ENCODE assay signal across 28 mouse cellular contexts in the genomic region with DNA sequence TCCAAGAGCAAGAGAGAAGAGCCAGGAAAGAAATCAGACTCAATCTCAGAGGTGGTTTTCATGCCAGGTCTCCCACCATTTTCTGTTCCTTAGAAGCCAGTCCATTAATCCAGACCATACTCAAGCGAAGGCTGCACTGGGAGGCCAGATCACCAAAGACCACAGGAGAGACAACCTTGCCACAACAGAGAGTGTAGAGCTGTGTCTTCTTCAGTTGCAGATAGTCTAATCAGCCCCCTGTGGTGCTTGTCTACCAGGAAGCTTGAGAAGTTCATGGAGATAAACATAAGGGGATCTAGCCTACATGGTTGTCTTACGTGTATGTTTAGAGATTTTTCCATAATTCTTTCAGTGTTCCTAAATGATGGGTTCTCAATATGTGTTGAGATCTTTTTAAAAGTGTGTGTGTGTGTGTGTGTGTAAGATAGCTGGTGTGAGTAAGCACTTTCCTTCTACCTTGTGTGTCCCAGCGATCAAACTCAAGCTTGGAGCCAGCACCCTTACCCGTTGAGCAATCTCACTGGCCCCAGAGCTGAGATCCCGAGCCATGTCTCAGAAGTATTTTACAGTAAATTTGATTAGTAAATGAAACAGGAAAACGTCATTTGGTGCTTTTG. TPM values are rescaled to one million over a fixed set of nuclear protein-coding genes. Genes with fewer than 3 reads are reported as not detected.
DNase-seq lines count a peak whose midpoint lies in the region; ATAC-seq and TF ChIP-seq lines count a peak whose summit lies in the region.
"Had no signal": no experiment of that assay in that cellular context is flagged by ENCODE, and none has a peak within 500 bp of the region (broad histone marks: within the 10 kb centered on the region; RNA-seq: fewer than 3 reads in every experiment).

No protein-coding gene starts in this region.

- no peak overlapping the region for H3K4me2 ChIP-seq in embryonic facial prominence, embryonic 13.5 days
- peak overlapping the region; percentile 60 for H3K4me2 ChIP-seq in liver, embryonic 15.5 days
- H3K4me2 ChIP-seq: heart, embryonic 15.5 days; hindbrain, embryonic 12.5 days; intestine, embryonic 15.5 days; limb, embryonic 12.5 days; midbrain, embryonic 12.5 days; neural tube, embryonic 13.5 days had no signal

- ATAC-seq in embryonic facial prominence, embryonic 13.5 days (ENCODE audit: insufficient number of reproducible peaks, insufficient read depth, low FRiP score, low TSS enrichment, low read depth): no peak
- ATAC-seq in liver, embryonic 15.5 days (ENCODE audit: insufficient read depth): peak; percentile 25; the same call in 1 of the 2 replicates
- ATAC-seq: forebrain, embryonic 16.5 days; hindbrain, postnatal 0 days; intestine, embryonic 15.5 days had no signal

- TF ChIP-seq CTCF in MEL (IDR thresholded peaks at IDR 0.05 in 2 of 3, conservative IDR thresholded peaks at IDR 0.05 in 1 of 3; ENCODE audit: control insufficient read depth in 1 of 3, insufficient read depth in 1 of 3, low read depth in 2 of 3, low read length in 3 of 3, poor library complexity in 1 of 3, severe bottlenecking in 1 of 3): no peak

- no peak for DNase-seq in embryonic facial prominence, embryonic 10.5 days (ENCODE audit: low spot score)
- peak; percentile 32 for DNase-seq in MEL (ENCODE audit: low read depth, low spot score)
- peak; percentile 63 for DNase-seq in liver
- no peak for DNase-seq in ovary, postnatal 36 days (ENCODE audit: low spot score)
- DNase-seq in embryo, embryonic 10.5 days (ENCODE audit: low spot score): no peak
- no peak for DNase-seq in urinary bladder, adult 18-20 months (ENCODE audit: low spot score in 2 of 2)
- DNase-seq: adrenal gland, adult 8-10 months; cerebellum, adult 11 months; cerebellum, adult 9-10 months; cerebellum, postnatal 36 days; embryo, embryonic 11 days; heart, adult 2 months; kidney, adult 2 months; kidney, postnatal 10 days; lung, adult 2 months; lung, postnatal 14 days had no signal

- H3K79me2 ChIP-seq in MEL (ENCODE audit: control insufficient read depth, insufficient read depth, low read length, poor library complexity): no peaks in the 10 kb centered on the region

- H3K36me3 ChIP-seq in embryonic facial prominence, embryonic 13.5 days: peaks cover 70% of the 10 kb centered on the region
- peaks cover 69% of the 10 kb centered on the region for H3K36me3 ChIP-seq in embryonic facial prominence, embryonic 10.5 days (replicated peaks)
- peaks cover 4 to 34% of the 10 kb centered on the region in 2 experiments for H3K36me3 ChIP-seq in MEL (ENCODE audit: control insufficient read depth in 1 of 2, insufficient read depth in 2 of 2, low read length in 2 of 2)
- H3K36me3 ChIP-seq in liver, embryonic 15.5 days (replicated peaks): peaks cover 70% of the 10 kb centered on the region

- H3K9ac ChIP-seq in embryonic facial prominence, embryonic 13.5 days: no peak overlapping the region
- H3K9ac ChIP-seq in MEL (ENCODE audit: control insufficient read depth, low read depth, low read length, poor library complexity, severe bottlenecking): no peak overlapping the region
- H3K9ac ChIP-seq in liver, embryonic 15.5 days: peak overlapping the region; percentile 32; the same call in 1 of the 2 replicates
- H3K9ac ChIP-seq: heart, embryonic 15.5 days; hindbrain, embryonic 12.5 days; intestine, embryonic 15.5 days; limb, embryonic 12.5 days; midbrain, embryonic 12.5 days; neural tube, embryonic 13.5 days had no signal

- no peak for TF ChIP-seq EP300 in MEL (IDR thresholded peaks at IDR 0.05; ENCODE audit: low read depth in 1 of 2, low read length in 2 of 2)

- no peak for TF ChIP-seq POLR2A in MEL (IDR thresholded peaks at IDR 0.05; ENCODE audit: control insufficient read depth in 1 of 2, insufficient read depth in 1 of 2, low read depth in 1 of 2, low read length in 2 of 2, poor library complexity in 1 of 2)

- no peaks in the 10 kb centered on the region for H3K9me3 ChIP-seq in embryonic facial prominence, embryonic 13.5 days
- H3K9me3 ChIP-seq in embryonic facial prominence, embryonic 10.5 days: no peaks in the 10 kb centered on the region
- no peaks in the 10 kb centered on the region for H3K9me3 ChIP-seq in MEL (replicated peaks; ENCODE audit: insufficient read depth, low read length)
- H3K9me3 ChIP-seq in liver, embryonic 15.5 days (replicated peaks): no peaks in the 10 kb centered on the region
- H3K9me3 ChIP-seq: heart, embryonic 15.5 days; hindbrain, embryonic 12.5 days; intestine, embryonic 15.5 days; limb, embryonic 12.5 days; midbrain, embryonic 12.5 days; neural tube, embryonic 13.5 days had no signal

- H3K27me3 ChIP-seq in embryonic facial prominence, embryonic 13.5 days: no peaks in the 10 kb centered on the region
- no peaks in the 10 kb centered on the region for H3K27me3 ChIP-seq in embryonic facial prominence, embryonic 10.5 days (replicated peaks; ENCODE audit: low read depth, poor library complexity, severe bottlenecking)
- H3K27me3 ChIP-seq in MEL (ENCODE audit: control insufficient read depth in 1 of 2, insufficient read depth in 2 of 2, low read length in 2 of 2): no peaks in the 10 kb centered on the region
- peaks cover 21% of the 10 kb centered on the region for H3K27me3 ChIP-seq in liver, embryonic 15.5 days
- H3K27me3 ChIP-seq: CH12.LX; heart, embryonic 15.5 days; hindbrain, embryonic 12.5 days; intestine, embryonic 15.5 days; limb, embryonic 12.5 days; midbrain, embryonic 12.5 days; neural tube, embryonic 13.5 days had no signal

- H3K4me1 ChIP-seq in embryonic facial prominence, embryonic 13.5 days: peaks cover 51% of the 10 kb centered on the region
- peaks cover 28% of the 10 kb centered on the region for H3K4me1 ChIP-seq in embryonic facial prominence, embryonic 10.5 days
- peaks cover 19 to 32% of the 10 kb centered on the region in 2 experiments for H3K4me1 ChIP-seq in MEL (ENCODE audit: control insufficient read depth in 1 of 2, insufficient read depth in 2 of 2, low read length in 2 of 2)
- peaks cover 71% of the 10 kb centered on the region for H3K4me1 ChIP-seq in liver, embryonic 15.5 days (replicated peaks)
- H3K4me1 ChIP-seq: intestine, embryonic 15.5 days; neural tube, embryonic 13.5 days had no signal

- H3K4me3 ChIP-seq in embryonic facial prominence, embryonic 13.5 days: no peak overlapping the region
- no peak overlapping the region for H3K4me3 ChIP-seq in embryonic facial prominence, embryonic 10.5 days
- H3K4me3 ChIP-seq in MEL (ENCODE audit: control insufficient read depth in 1 of 2, insufficient read depth in 1 of 2, low read depth in 2 of 2, low read length in 2 of 2): no peak overlapping the region
- H3K4me3 ChIP-seq in liver, embryonic 15.5 days (replicated peaks): 0 out of 2 replicates have a peak overlapping the region, but pooled peaks have one; percentile 14
- H3K4me3 ChIP-seq: heart, adult 2 months; heart, embryonic 15.5 days; hindbrain, embryonic 12.5 days; intestine, embryonic 15.5 days; left cerebral cortex, adult 2 months; limb, embryonic 12.5 days; midbrain, embryonic 12.5 days; neural tube, embryonic 13.5 days had no signal

- WGBS in embryonic facial prominence, embryonic 13.5 days: 69% methylated on average over 6 of the region's 6 CpGs
- WGBS in embryonic facial prominence, embryonic 10.5 days: 91% methylated on average over 6 of the region's 6 CpGs
- WGBS in liver, embryonic 15.5 days (ENCODE audit: insufficient replicate concordance): 36% methylated on average over 6 of the region's 6 CpGs

- TF ChIP-seq RAD21 in MEL (IDR thresholded peaks at IDR 0.05; ENCODE audit: low read depth, low read length): no peak

- peak overlapping the region; percentile 28; the same call in 1 of the 2 replicates for H3K27ac ChIP-seq in embryonic facial prominence, embryonic 13.5 days
- no peak overlapping the region; the same call in 1 of the 2 replicates for H3K27ac ChIP-seq in embryonic facial prominence, embryonic 10.5 days (replicated peaks)
- H3K27ac ChIP-seq in MEL (ENCODE audit: control insufficient read depth, low read depth, low read length): peak overlapping the region; percentile 11; the same call in 1 of the 2 replicates
- peak overlapping the region; percentile 92 for H3K27ac ChIP-seq in liver, embryonic 15.5 days (replicated peaks)
- H3K27ac ChIP-seq: heart, adult 2 months; heart, embryonic 15.5 days; hindbrain, embryonic 12.5 days; hindbrain, postnatal 0 days; intestine, embryonic 15.5 days; left cerebral cortex, adult 2 months; limb, embryonic 12.5 days; midbrain, embryonic 12.5 days; neural tube, embryonic 13.5 days had no signal

TF ChIP-seq in MEL, 35 proteins besides CTCF, POLR2A, EP300 and RAD21:
- no peak for TF ChIP-seq RCOR1 (IDR thresholded peaks at IDR 0.05; ENCODE audit: low read depth, low read length)
- no peak for TF ChIP-seq NELFE (IDR thresholded peaks at IDR 0.05; ENCODE audit: low read depth, low read length)
- TF ChIP-seq ZMIZ1 (IDR thresholded peaks at IDR 0.05; ENCODE audit: low read depth, low read length): no peak
- no peak for TF ChIP-seq CHD2 (IDR thresholded peaks at IDR 0.05; ENCODE audit: low read length)
- no peak for TF ChIP-seq GATA1 (IDR thresholded peaks at IDR 0.05; ENCODE audit: low read depth, low read length)
- TF ChIP-seq TBP (IDR thresholded peaks at IDR 0.05; ENCODE audit: low read depth, low read length): no peak
- no peak for TF ChIP-seq MYC (IDR thresholded peaks at IDR 0.05; ENCODE audit: low read depth, low read length)
- no peak for TF ChIP-seq NRF1 (IDR thresholded peaks at IDR 0.05; ENCODE audit: insufficient read depth, low read depth, low read length, poor library complexity, severe bottlenecking)
- no peak for TF ChIP-seq UBTF (IDR thresholded peaks at IDR 0.05; ENCODE audit: borderline replicate concordance, insufficient read depth, low read depth, low read length)
- TF ChIP-seq BHLHE40 (IDR thresholded peaks at IDR 0.05; ENCODE audit: borderline replicate concordance, low read depth, low read length): no peak
- no peak for TF ChIP-seq MXI1 (IDR thresholded peaks at IDR 0.05; ENCODE audit: low read depth, low read length)
- TF ChIP-seq MAX (IDR thresholded peaks at IDR 0.05; ENCODE audit: low read length): no peak
- TF ChIP-seq MAFK (IDR thresholded peaks at IDR 0.05; ENCODE audit: borderline replicate concordance, low read depth, low read length): no peak
- no peak for TF ChIP-seq ELF1 (IDR thresholded peaks at IDR 0.05; ENCODE audit: low read depth, low read length)
TF ChIP-seq in MEL: peak in this region for 0.

RNA-seq across cellular contexts. Expression of gene Mylip, which starts 15.8 kb away (rescaled TPM):
- 47.1 and 58.1 TPM in 2 replicates for polyA plus RNA-seq in embryonic facial prominence, embryonic 13.5 days (2015; fragmentation: Nextera tagmentation; extraction: Ambion mirVana)
- 7.5 and 9.2 TPM in 2 replicates for polyA plus RNA-seq in embryonic facial prominence, embryonic 10.5 days (2016; fragmentation: Nextera tagmentation; extraction: Ambion mirVana)
- total RNA-seq in MEL (2012; rRNA removed): 1.4 and 1.8 TPM in 2 replicates
- polyA plus RNA-seq in MEL (2012; ENCODE audit: insufficient read depth in 1 of 2, insufficient read length in 2 of 2, low read depth in 1 of 2, low replicate concordance in 2 of 2, missing spikeins in 1 of 2): 1 to 10 TPM in 1 of 2 experiments, not detected in 1; 7.6 TPM
- polyA plus RNA-seq in liver, embryonic 15.5 days (2015; fragmentation: Nextera tagmentation; extraction: Ambion mirVana): 7.6 and 7.9 TPM in 2 replicates

Comparison
In these comparisons a context has a peak if more than half of its experiments do, and no peak if none do; other contexts are left out.
1. DNase-seq: peak in MEL (single experiment) and liver (single experiment); none in embryonic facial prominence, embryonic 10.5 days (single experiment), ovary, postnatal 36 days (single experiment), embryo, embryonic 10.5 days (single experiment) and urinary bladder, adult 18-20 months (0 of 2).